Mouse (Mus musculus): ENCODE measurements around the gene Sugct. TPM values are rescaled to one million over a fixed set of nuclear protein-coding genes. Genes with fewer than 3 reads are reported as not detected.

The Sugct gene
- total RNA-seq, 1 experiment: 0.80 TPM

DNA sequence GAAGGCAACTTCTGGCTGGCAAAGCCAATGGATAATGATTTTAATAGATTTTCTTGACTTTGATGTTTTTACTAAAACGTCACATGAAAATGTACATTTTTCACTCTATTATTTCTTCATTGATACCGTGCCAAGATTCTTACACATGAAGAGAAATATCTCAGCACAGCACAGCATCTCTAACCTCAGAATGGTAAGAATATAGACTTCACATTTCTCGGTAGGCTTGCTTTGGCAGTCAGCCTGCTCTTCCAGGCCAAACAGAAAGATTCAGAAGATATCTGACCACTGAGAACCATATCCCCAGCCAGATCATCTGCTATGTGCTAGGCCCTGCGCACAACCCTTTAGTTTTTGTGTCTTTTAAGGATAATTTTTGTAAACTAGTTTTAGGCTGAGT is 657.0 kb downstream of the Sugct start:
- Histone ChIP-seq H3K4me1 (ENCODE audit: control insufficient read depth in 2 of 2, insufficient read depth in 2 of 2, low read length in 2 of 2, poor library complexity in 1 of 2) (no peaks in the 10 kb centered on the region), H3K9ac (ENCODE audit: insufficient read depth, low read depth, low read length, poor library complexity, severe bottlenecking) (no peak overlapping the region), H3K27ac (ENCODE audit: insufficient read depth, low read depth, low read length, poor library complexity, severe bottlenecking) (no peak overlapping the region), H3K9me3 (ENCODE audit: control insufficient read depth, insufficient read depth, low read depth, low read length) (no peaks in the 10 kb centered on the region), H3K36me3 (ENCODE audit: control insufficient read depth, insufficient read depth, low read length, poor library complexity, severe bottlenecking) (no peaks in the 10 kb centered on the region), H3K4me3 (ENCODE audit: insufficient read depth in 1 of 2, low read depth in 1 of 2, low read length in 2 of 2, poor library complexity in 1 of 2, severe bottlenecking in 1 of 2) (no peak overlapping the region)
- TF ChIP-seq ZC3H11A (IDR thresholded peaks at IDR 0.05; ENCODE audit: borderline replicate concordance, low read depth, low read length) (no peak), CHD2 (IDR thresholded peaks at IDR 0.05; ENCODE audit: low read depth, low read length) (no peak), ZNF384 (IDR thresholded peaks at IDR 0.05; ENCODE audit: low read depth, low read length) (no peak), MAFK (IDR thresholded peaks at IDR 0.05; ENCODE audit: insufficient read depth, low read depth, low read length) (no peak), HCFC1 (IDR thresholded peaks at IDR 0.05; ENCODE audit: borderline replicate concordance, insufficient read depth, low read length) (no peak)
- in situ Hi-C loops (cut with MboI; ENCODE audit: low sequenced_read_pairs in 2 of 2, unreplicated experiment in 2 of 2): no loop called here
- no peak for DNase-seq (ENCODE audit: low read depth, low spot score)

DNA sequence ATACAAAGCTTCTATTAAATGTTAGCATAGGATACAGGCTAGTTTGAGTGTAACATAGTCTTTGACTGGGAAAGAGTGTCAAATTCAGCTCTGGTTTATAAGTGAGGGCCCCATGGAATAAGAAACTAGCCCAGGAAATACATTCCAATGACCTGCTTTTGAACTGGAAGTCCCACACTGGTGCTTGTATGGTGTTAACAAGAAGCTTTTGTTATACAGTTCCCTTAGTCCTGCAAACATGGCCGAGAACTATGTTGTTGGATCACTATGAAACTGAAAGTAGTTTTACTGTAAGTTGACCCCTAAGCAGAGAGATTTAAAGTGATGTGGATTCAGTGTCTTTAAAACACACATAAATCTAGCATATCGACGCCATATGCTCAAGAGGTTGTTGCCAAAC is 657.5 kb downstream of the Sugct start:
- Histone ChIP-seq H3K4me1 (ENCODE audit: control insufficient read depth in 2 of 2, insufficient read depth in 2 of 2, low read length in 2 of 2, poor library complexity in 1 of 2) (no peaks in the 10 kb centered on the region), H3K36me3 (ENCODE audit: control insufficient read depth, insufficient read depth, low read length, poor library complexity, severe bottlenecking) (no peaks in the 10 kb centered on the region), H3K9me3 (ENCODE audit: control insufficient read depth, insufficient read depth, low read depth, low read length) (no peaks in the 10 kb centered on the region), H3K9ac (ENCODE audit: insufficient read depth, low read depth, low read length, poor library complexity, severe bottlenecking) (no peak overlapping the region), H3K27ac (ENCODE audit: insufficient read depth, low read depth, low read length, poor library complexity, severe bottlenecking) (no peak overlapping the region), H3K4me3 (ENCODE audit: insufficient read depth in 1 of 2, low read depth in 1 of 2, low read length in 2 of 2, poor library complexity in 1 of 2, severe bottlenecking in 1 of 2) (no peak overlapping the region)
- TF ChIP-seq ZNF384 (IDR thresholded peaks at IDR 0.05; ENCODE audit: low read depth, low read length): no peak
- TF ChIP-seq HCFC1 (IDR thresholded peaks at IDR 0.05; ENCODE audit: borderline replicate concordance, insufficient read depth, low read length): no peak
- TF ChIP-seq MAFK (IDR thresholded peaks at IDR 0.05; ENCODE audit: insufficient read depth, low read depth, low read length): no peak
- TF ChIP-seq ZC3H11A (IDR thresholded peaks at IDR 0.05; ENCODE audit: borderline replicate concordance, low read depth, low read length): no peak
- DNase-seq (ENCODE audit: low read depth, low spot score): no peak
- in situ Hi-C loops (cut with MboI; ENCODE audit: low sequenced_read_pairs in 2 of 2, unreplicated experiment in 2 of 2): no loop called here

DNA sequence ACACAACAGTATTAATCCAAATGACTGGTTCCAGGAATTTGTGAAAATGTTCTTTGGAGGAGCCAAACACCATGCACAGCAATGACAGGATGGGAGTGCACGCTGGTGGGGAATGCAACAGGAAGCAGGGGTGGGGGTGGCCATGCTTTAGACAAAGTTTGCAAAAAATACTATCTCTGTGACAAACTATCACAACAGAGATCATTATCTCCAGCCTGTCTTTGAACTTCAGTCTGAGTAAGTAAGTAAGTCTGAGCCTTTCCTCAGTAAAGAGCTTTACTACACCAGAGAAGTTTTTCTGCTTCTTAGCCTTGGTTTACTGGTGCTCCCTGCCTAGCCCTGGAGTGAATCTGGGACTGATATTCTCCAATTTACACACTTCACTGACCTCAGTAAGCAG is 664.6 kb downstream of the Sugct start:
- TF ChIP-seq ZNF384 (IDR thresholded peaks at IDR 0.05; ENCODE audit: low read depth, low read length): no peak
- no peak for TF ChIP-seq HCFC1 (IDR thresholded peaks at IDR 0.05; ENCODE audit: borderline replicate concordance, insufficient read depth, low read length)
- no peak for TF ChIP-seq MAFK (IDR thresholded peaks at IDR 0.05; ENCODE audit: insufficient read depth, low read depth, low read length)
- no peak for TF ChIP-seq ZC3H11A (IDR thresholded peaks at IDR 0.05; ENCODE audit: borderline replicate concordance, low read depth, low read length)
- TF ChIP-seq CHD2 (IDR thresholded peaks at IDR 0.05; ENCODE audit: low read depth, low read length): no peak
- Histone ChIP-seq H3K27ac (ENCODE audit: insufficient read depth, low read depth, low read length, poor library complexity, severe bottlenecking) (no peak overlapping the region), H3K9me3 (ENCODE audit: control insufficient read depth, insufficient read depth, low read depth, low read length) (no peaks in the 10 kb centered on the region), H3K4me1 (ENCODE audit: control insufficient read depth in 2 of 2, insufficient read depth in 2 of 2, low read length in 2 of 2, poor library complexity in 1 of 2) (no peaks in the 10 kb centered on the region), H3K9ac (ENCODE audit: insufficient read depth, low read depth, low read length, poor library complexity, severe bottlenecking) (no peak overlapping the region), H3K36me3 (ENCODE audit: control insufficient read depth, insufficient read depth, low read length, poor library complexity, severe bottlenecking) (no peaks in the 10 kb centered on the region), H3K4me3 (ENCODE audit: insufficient read depth in 1 of 2, low read depth in 1 of 2, low read length in 2 of 2, poor library complexity in 1 of 2, severe bottlenecking in 1 of 2) (no peak overlapping the region)
- in situ Hi-C loops (cut with MboI; ENCODE audit: low sequenced_read_pairs in 2 of 2, unreplicated experiment in 2 of 2): no loop called here
- DNase-seq (ENCODE audit: low read depth, low spot score): no peak

DNA sequence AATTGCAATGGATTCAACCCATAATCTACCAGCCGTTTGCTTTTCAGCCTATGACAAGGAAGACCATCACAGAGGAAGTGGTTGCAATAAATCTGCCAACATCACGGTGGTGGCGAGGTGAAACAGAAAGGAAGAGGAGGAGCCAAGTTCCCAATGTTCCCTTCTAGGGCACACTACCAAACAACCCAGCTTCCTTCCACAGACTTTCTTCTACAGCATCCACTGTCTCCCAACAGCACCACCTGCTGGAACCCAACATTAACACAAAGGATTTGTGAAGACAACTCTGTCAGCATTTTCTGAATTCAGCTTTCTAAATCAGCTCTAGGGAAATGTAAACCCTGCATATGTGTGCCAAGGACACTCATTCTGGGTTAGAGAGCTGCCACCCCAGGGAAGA is 666.8 kb downstream of the Sugct start:
- 0 out of 2 replicates have a peak, but pooled peaks have one; percentile 16 for TF ChIP-seq ZC3H11A (IDR thresholded peaks at IDR 0.05; ENCODE audit: borderline replicate concordance, low read depth, low read length)
- TF ChIP-seq HCFC1 (IDR thresholded peaks at IDR 0.05; ENCODE audit: borderline replicate concordance, insufficient read depth, low read length): no peak
- TF ChIP-seq MAFK (IDR thresholded peaks at IDR 0.05; ENCODE audit: insufficient read depth, low read depth, low read length): peak; percentile 76
- no peak for TF ChIP-seq CHD2 (IDR thresholded peaks at IDR 0.05; ENCODE audit: low read depth, low read length)
- Histone ChIP-seq H3K27ac (ENCODE audit: insufficient read depth, low read depth, low read length, poor library complexity, severe bottlenecking) (no peak overlapping the region), H3K36me3 (ENCODE audit: control insufficient read depth, insufficient read depth, low read length, poor library complexity, severe bottlenecking) (no peaks in the 10 kb centered on the region), H3K9ac (ENCODE audit: insufficient read depth, low read depth, low read length, poor library complexity, severe bottlenecking) (no peak overlapping the region), H3K4me3 (ENCODE audit: insufficient read depth in 1 of 2, low read depth in 1 of 2, low read length in 2 of 2, poor library complexity in 1 of 2, severe bottlenecking in 1 of 2) (no peak overlapping the region), H3K9me3 (ENCODE audit: control insufficient read depth, insufficient read depth, low read depth, low read length) (no peaks in the 10 kb centered on the region), H3K4me1 (ENCODE audit: control insufficient read depth in 2 of 2, insufficient read depth in 2 of 2, low read length in 2 of 2, poor library complexity in 1 of 2) (no peaks in the 10 kb centered on the region)
- in situ Hi-C loops (cut with MboI; ENCODE audit: low sequenced_read_pairs in 2 of 2, unreplicated experiment in 2 of 2): no loop called here
- peak; percentile 60 for DNase-seq (ENCODE audit: low read depth, low spot score)
